Mouse (Mus musculus) frontal cortex, adult (tissue): ENCODE data around the gene Tnni2.
A peak's percentile ranks its signal among the peaks of the same experiment; 100 is the strongest.

Experiments
- ATAC-seq: cut with Nextera tagmentation; 2 replicates; pipeline ENCODE4 v1.9.2; 2017; ENCODE audit warnings: mild to moderate bottlenecking, moderate library complexity, mixed read lengths; ENCODE audit not compliant: low TSS enrichment

Tnni2 gene

DNA sequence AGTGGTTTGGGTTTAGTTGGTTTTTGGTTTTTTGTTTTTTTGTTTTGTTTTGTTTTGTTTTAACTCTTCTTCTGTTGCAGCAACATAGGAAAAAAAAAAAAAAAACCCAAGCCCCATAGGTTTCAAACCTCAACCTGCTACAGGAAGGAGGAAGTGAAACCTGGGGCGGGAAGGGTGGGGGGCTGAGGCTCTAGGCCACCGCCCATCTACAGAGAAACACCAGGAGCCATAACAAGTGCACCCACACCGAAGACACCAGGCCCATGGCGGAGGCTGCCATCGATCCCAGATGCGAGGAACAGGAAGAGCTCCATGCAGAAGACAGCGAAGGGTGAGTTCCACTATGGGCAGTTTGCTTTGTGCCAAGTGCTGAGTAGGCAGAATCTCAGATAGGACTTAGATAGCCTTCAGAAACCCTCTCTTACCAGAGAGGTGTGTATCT, 19.0 kb downstream of the Tnni2 start, which contains the start of gene Lsp1:
TSS of gene Lsp1 (plus strand) at position 174 of the 442 bp plus-strand sequence.
- ATAC-seq = no peak

DNA sequence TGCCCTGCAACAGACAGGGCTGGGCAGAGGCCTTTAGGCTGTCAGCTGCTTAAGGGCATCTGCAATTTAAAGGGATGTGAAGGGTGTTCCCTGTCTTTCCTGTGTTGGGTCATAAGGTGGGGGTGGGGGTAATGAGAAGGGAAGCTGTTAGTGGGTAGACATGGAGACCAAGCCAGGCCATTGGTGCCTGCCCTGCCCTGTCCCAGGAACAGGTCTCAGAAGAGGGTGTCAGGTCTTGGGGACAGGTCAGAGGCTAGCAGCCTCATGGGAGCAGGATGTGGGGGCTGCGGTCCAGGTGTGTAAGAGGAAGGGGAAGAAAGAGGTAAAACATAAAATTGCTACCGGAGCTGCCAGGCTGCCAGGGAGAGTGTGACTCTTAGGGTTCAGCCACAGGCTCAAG, 19.8 kb downstream of the Tnni2 start:
- ATAC-seq = no peak

DNA sequence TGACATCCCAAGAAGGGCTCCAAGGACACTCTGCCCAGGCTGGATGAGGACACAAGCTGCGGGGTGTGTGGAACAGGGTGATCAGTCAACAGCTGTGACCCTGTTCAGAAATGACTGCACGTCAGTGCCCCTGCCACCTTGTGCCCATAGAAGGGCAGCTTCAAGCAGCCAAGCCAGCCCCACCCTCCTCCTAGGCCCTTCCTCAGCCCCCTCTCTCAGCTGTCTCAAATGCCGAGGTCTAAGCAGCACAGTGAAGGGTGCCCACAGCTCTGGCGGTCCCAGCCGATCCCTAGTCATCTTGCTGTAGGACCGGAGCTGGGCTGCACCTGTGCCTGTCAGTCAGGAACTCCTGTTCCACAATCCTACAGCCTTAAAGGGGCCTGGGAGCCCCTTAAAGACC, 20.6 kb downstream of the Tnni2 start:
- no peak for ATAC-seq

GRCm38 (mm10) chr7:142462594-142463078, 21.0 kb downstream of the Tnni2 start:
- no peak for ATAC-seq

- ATAC-seq = peak; percentile 57; the same call in 1 of the 2 replicates
Observed at GRCm38 (mm10) chr7:142470171-142470691, 28.6 kb downstream of the Tnni2 start.

DNA sequence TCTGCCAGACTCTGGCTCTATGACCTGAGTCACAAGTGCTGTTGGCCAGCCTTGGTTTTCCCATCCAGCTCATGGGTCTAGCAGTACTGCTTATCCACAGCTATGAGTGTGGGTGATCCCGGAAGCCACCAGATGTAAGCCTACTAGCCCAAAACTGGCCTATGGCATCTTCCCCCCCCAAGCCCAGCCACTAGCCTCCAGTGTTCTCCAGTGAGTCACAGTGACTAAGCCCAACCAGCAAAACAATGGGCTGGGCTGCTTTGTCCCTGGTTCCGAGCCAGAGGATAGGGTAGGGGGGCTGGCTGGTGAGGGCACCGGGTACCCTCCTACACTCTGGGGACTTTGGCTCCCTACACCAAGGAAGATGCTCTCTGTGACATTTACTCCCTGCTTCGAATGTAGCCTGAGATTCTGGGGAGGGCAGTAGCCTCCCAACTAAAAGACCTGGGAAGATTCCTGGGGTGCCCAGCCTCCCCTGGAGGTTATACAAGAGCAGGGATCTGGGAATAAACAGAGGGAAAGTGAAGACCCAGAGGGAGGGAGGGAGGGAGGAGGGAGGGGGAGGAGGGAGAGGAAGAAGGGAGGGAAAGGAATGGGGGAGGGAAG, 29.3 kb downstream of the Tnni2 start:
- peak; percentile 44; the same call in 1 of the 2 replicates for ATAC-seq

DNA sequence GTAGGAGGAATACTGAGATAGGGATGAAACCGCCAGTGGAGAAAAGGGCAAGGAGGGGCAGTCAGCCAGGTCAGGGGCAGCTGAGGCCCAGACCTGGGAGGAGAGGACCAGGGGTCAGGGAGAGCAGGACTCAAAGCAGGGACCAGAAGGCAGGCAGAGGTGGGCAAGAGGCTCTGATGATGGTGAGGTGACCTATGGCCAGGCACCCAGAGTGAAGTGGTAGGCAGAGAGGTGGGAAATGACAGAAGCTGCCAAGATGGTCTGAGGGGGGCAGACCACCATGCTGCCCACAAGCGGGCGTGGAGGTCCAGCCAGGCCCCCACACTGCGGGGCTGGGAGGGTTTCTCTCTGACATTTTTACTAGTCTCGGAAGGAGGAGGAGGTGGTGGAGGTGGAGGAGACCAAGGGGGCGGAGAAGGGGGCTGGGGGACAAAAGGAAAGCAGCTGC, 29.8 kb downstream of the Tnni2 start:
- ATAC-seq = no peak

DNA sequence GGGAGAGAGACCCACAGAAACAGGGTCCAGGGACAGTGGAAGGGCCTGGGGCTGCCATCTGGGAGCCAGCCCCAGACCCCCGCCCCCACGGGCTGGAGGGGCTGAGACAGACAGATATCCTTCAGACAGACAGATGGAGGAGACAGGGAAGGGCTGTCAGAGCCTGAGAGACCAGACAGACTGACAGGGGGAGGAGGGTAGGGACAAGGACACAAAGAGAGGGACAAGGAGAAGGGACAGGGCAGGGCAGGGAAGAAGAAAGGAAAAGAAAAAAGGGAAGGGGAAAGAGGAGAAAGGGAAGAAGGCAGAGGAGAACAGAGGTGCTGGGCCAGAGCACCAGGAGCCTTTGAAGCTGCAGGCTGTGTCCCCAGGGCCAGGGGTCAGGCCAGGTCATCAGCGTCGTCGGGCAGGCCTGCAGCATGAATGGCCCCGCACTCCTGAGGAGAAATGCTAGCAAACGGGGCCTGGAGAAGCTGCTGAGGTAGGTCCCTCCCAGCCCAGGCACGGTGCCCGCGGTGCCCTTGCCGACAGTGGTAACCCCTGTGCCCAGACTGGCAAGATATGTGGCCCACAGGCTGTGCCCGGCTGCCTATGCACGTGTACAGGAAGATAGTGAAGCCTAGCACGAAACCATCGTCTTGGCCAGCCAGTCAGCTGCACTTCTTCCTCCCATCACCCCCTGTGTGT, 30.4 kb downstream of the Tnni2 start:
- ATAC-seq = no peak

DNA sequence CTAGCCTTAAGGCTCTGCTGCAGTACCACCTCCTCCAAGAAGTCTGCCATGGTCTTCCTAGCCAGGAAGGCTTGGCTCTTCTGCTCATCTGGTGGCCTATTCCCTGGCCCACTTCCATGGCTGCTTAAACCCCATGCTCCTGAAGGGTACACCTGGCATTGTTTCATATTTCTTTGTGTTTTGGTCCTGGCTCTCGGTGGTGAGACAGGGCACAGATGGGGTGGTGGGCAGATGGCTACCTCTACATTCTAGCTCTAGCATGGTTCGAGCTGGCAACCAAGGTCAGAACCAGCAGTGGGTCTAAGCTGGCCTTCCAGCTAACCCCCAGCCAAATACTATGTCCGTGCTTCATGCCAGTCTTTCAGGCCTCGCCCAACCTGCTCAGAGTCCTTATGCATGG, 31.3 kb downstream of the Tnni2 start:
- no peak for ATAC-seq

DNA sequence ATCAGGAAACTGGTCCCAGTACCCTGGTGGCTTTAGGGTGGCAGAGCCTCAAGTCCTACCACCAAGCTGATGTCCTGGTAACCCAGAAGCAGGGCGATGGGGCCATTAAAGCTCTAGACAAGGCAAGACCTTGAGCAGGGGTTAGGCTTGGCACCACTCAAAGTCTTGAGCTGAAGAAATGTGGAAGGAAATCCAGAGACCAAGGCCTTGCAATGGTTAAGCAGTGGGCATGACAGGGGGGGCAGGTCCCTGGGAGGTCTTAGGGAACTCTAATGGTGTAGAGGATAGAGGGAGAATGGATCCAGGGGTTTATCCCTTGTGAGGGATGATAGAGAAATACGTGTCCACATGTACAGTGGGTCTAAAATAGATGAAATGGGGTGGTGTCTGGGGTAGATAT, 31.9 kb downstream of the Tnni2 start:
- no peak for ATAC-seq

- ATAC-seq = no peak
Observed at GRCm38 (mm10) chr7:142474799-142475198, 33.2 kb downstream of the Tnni2 start.

DNA sequence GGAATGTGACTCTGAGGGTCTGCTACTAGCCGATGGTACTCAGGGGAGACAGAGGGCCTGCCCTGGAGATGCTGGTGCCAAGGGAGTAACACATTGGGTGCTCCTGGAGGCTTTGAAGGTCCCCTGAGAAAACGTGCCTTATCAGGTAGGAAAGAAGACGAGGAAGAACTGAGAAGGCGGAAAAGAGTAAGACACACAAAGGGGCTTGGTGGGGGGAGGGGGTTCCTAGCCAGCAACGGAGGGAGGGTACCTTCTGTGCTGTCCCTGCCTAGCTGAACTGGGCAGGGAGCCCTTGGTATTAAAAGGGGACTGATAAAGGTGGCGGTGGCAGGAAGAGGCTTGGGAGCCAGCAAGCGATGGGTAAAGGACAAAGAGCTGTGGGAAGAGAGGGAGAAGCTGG, 34.0 kb downstream of the Tnni2 start:
- no peak for ATAC-seq

DNA sequence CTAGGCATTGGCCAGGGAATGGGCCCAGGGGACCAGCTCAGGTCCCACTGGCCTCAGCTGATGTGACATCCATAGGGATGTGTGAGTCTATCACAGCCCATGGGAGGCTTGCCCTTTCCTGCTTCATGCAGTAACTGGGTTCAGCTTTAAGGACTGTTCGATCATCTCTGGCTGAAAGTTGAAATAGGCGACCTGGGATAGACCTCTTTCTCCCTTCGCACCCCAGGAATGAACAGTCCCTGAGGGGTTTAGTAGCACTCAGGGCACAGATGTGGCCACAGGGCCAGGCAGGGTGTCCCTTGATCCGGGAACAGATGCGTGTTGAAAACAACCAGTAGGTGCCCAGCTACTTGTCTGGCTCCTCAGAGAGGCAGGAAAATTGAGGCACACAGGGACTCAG, 34.7 kb downstream of the Tnni2 start:
- no peak for ATAC-seq

GRCm38 (mm10) chr7:142476795-142477452, 35.3 kb downstream of the Tnni2 start:
- peak; percentile 38; the same call in 1 of the 2 replicates for ATAC-seq

- ATAC-seq = no peak
Observed at GRCm38 (mm10) chr7:142478001-142478400, 36.4 kb downstream of the Tnni2 start.

- ATAC-seq = no peak
Observed at GRCm38 (mm10) chr7:142478574-142478973, 37.0 kb downstream of the Tnni2 start.

DNA sequence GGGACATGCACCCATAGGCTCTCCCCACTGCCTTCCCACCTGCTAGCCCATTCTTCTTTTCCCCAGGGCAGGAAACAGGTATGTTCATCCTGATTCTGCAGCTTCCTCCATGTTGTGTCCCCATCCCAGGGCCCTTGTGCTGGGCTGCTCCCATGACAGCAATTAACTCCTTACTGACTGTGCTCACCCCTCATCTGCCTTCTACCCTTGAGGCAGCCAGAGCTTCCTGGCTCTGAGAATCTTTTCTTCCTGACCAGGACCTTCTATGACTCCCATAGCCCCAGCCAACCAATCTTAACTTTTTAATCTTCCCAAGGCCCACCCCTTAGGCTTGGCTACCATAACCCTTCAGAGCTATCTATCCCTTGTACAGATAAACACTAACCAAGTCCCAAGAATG, 37.7 kb downstream of the Tnni2 start:
- ATAC-seq = no peak

- ATAC-seq = no peak
Observed at GRCm38 (mm10) chr7:142479886-142480285, 38.3 kb downstream of the Tnni2 start.

DNA sequence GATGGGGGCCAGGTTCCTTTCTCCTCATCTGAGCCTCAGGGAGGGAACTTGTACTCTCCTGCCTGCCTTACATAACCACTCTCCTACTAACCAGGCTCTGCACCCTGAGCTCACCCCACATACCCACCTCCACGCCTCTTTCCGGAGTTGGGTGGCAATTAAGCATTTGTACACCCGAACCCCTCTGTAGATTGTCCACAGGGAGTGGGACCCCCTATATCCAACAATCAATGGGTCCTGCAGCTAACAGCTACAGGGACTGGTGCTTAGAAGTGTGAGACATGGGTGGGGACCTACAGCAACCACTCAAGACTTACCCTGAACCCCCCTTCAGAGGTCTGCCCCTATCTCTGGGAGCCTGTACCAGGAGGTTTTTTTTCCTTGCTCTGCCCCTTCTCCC, 39.1 kb downstream of the Tnni2 start:
- no peak for ATAC-seq

DNA sequence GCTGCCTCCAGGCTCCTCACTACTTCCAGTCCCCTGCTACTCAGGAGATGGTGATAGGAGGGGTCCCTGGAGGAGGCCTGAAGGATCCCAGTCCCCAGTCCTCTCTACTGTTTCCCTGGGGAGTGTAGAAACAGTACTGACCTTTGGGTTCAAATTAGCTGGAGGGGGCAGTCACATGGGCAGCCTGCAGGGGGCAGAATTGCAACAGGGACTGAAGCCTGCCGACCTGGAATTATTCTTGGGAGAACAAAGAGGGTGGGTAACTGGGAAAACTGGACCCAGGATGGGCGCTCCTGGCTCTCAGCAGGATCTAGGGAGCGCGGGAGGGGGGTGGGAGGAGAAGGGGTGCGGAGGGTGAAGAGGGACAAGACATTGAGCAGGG, 39.6 kb downstream of the Tnni2 start:
- no peak for ATAC-seq

DNA sequence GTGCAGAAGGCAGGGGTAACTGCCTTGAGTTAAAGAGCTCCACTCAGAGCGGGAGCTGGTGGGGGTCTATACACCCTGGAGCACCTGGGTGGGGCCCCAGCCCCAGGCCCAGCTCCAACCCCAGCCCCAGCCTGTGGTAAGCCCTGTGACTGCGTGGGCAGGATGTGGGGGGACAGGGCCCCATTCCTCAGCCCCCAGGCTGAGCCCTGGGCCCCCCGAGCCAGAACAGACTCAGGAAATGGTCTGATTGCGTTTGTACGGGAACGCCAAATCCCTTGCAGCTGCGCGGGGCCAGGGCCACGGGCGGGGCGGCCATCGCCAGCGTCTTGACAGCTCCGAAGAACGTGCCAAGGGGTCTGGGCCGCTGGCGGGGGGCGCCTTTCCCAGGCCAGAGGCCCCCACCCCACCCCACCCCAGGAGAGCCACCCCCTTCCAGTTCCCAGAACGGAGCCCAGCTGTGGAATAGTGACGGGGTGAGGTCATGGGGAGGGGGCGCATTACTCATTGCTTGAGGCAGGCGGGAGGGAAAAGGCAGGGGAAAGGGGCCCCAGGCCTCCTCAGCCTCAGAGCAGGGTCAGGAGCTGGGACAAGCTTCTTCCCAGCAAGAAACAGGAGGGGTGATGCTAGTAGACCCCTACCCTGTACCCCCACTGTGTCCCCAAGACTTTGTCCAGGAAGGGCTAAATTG, 40.1 kb downstream of the Tnni2 start:
- ATAC-seq = no peak

GRCm38 (mm10) chr7:142482256-142482609, 40.6 kb downstream of the Tnni2 start:
- no peak for ATAC-seq
